Mouse (Mus musculus) small intestine, adult 2 months (tissue): Measurements from ENCODE around the gene Rfx3.

Experiments used
- CTCF ChIP-seq: fragments of 200-500 bp; IDR thresholded peaks from 2 replicates; pipeline ENCODE4 v1.5.1; 2012; ENCODE audit warnings: low read depth, mild to moderate bottlenecking, control low read depth, inconsistent platforms, low read length, moderate library complexity, mixed read lengths; ENCODE audit not compliant: insufficient replicate concordance, insufficient read length; ENCODE audit errors: extremely low read depth
- POLR2A ChIP-seq: fragments of 200-500 bp; IDR thresholded peaks from 2 replicates; pipeline ENCODE4 v1.6.1; 2012; ENCODE audit warnings: low read depth, mild to moderate bottlenecking, control low read depth, inconsistent platforms, low read length, moderate library complexity

- TF ChIP-seq POLR2A (no peak), CTCF (no peak)
Observed at GRCm38 (mm10) chr19:27747301-27747700, 263.7 kb downstream of the Rfx3 start.
